Mouse (Mus musculus) ES-Bruce4 (cell line): Measurements from ENCODE around the gene Lrmda.

Experiments
- CTCF ChIP-seq: IDR thresholded peaks from one replicate; pipeline ENCODE4 v1.8.1; 2011; ENCODE audit warnings: low read depth, low read length
- EP300 ChIP-seq: IDR thresholded peaks from 2 replicates; pipeline ENCODE4 v1.6.1; 2011; ENCODE audit warnings: low read depth, low read length; ENCODE audit not compliant: insufficient read depth
- POLR2A ChIP-seq: IDR thresholded peaks from one replicate; pipeline ENCODE4 v1.8.1; 2011; ENCODE audit warnings: low read length; ENCODE audit not compliant: insufficient read depth

- no peak for TF ChIP-seq CTCF
- TF ChIP-seq POLR2A: no peak
- no peak for TF ChIP-seq EP300
Measured at GRCm38 (mm10) chr14:22627105-22627829, 607.8 kb downstream of the Lrmda start.
